Mouse (Mus musculus): ENCODE data around the gene Pigz.

The Pigz gene

DNA sequence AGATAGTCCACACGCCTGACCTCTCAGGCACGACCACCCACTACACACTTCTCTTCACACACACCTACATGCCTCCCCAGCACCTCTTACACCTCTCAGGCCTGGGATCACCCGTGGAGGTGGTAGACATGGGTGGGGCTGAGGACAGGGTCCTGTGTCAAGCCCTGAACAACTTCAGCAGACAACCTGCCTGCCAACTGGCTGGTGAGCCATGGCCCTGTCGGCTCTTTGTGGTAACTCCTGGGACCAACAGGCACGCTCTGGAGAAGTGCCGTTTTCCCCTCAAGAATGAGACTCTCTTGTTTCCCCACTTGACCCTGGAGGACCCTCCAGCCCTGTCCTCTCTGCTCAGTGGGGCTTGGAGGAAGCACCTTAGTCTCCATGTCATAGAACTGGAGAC, 11.7 kb downstream of the Pigz start:
- ChIA-PET POLR2A (interaction anchor here in 2 of 4 experiments (1.1 to 3.1 kb wide), 6 partner anchors 11 to 133 kb away, joined by 3 to 45 read pairs (median 12); partner anchors contain the start of genes Pigz (in 2 of the 2) and Senp5 (in 1 of the 2)), CTCF (interaction anchor here in 3 of 4 experiments (0.6 to 2.6 kb wide), 6 partner anchors 11 to 553 kb away, joined by 3 to 77 read pairs (median 10); partner anchors contain the start of genes Pigz (in 2 of the 3) and Meltf (in 1 of the 3))

DNA sequence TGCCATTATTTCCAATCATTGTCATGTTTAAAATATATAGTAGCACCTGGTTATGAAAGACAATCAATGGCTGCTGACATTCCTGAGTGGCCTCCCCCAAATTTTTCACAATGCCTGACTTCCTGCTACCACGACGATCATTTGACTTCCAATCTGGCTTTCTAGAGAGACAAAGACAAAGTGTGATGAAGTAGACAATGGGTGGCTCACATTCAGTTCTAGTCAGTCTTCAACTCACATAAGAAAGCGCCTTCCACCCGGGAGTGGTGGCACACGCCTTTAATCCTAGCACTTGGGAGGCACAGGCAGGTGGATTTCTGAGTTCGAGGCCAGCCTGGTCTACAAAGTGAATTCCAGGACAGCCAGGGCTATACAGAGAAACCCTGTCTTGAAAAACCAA, 12.3 kb downstream of the Pigz start:
- ChIA-PET CTCF (interaction anchor here in 1 of 4 experiments (1.2 kb wide), 1 partner anchor 14 kb away, joined by 3 read pairs; no protein-coding TSS in a partner anchor), POLR2A (interaction anchor here in 3 of 4 experiments (2.2 to 2.6 kb wide), 4 partner anchors 14 to 57 kb away, joined by 8 to 17 read pairs (median 11); partner anchors contain the start of gene Senp5 (in 3 of the 3))

DNA sequence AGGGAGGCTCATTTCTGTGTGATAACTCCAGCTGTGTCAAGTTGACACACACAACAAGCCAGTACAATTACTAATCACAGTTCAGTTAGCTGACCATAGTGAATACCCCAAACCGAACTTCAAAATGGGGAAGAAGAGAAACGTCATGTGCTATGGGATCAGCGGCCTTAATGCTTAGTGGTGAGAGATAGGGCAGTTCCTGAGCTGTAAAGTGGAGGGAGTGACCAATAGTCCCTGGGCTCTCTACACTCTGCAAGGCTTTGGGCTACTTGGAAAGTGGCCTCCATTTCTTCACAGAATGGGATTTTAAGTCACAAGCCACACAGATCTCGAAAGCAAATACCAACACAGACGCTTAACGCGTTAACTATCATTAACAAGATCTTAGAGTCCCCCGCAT, 13.7 kb downstream of the Pigz start:
- ChIA-PET CTCF (interaction anchor here in 1 of 4 experiments (1.3 kb wide), 1 partner anchor 34 kb away, joined by 3 read pairs; no protein-coding TSS in a partner anchor), POLR2A (interaction anchor here (0.6 to 2.6 kb wide), 24 partner anchors 11 to 153 kb away, joined by 3 to 17 read pairs (median 4); partner anchors contain the start of genes Senp5 (in 3 of the 4), Cep19 (in 1 of the 4), Pigx (in 1 of the 4) and Pigz (in 1 of the 4))

DNA sequence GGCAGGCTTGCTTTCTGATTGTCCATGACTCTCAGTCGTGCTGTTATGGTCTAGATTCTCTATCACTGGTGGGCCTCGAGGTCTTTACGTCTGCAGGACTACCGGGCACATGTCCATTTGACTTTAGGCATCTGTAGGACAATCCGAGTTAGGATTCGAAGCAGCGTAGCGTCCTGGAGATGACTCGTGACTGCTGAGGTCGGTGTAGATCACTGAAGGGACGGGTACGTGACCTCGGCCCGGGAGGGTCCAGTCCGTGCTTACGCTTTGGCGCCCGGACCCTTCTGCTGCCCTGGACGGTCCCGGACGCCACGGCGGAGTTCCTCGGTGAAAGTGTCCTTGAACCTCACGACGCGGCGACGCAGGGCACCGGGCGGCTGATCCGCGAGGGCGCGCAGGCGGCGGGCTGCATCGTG, 14.3 kb downstream of the Pigz start:
- ChIA-PET CTCF (interaction anchor here in 2 of 4 experiments (0.6 to 1.3 kb wide), 2 partner anchors 33 to 324 kb away, joined by 3 read pairs; partner anchors contain the start of gene Smco1 (in 1 of the 2)), POLR2A (interaction anchor here (0.6 to 2.6 kb wide), 24 partner anchors 12 to 152 kb away, joined by 3 to 17 read pairs (median 4); partner anchors contain the start of genes Senp5 (in 3 of the 4), Cep19 (in 1 of the 4), Pigx (in 1 of the 4) and Pigz (in 1 of the 4))

DNA sequence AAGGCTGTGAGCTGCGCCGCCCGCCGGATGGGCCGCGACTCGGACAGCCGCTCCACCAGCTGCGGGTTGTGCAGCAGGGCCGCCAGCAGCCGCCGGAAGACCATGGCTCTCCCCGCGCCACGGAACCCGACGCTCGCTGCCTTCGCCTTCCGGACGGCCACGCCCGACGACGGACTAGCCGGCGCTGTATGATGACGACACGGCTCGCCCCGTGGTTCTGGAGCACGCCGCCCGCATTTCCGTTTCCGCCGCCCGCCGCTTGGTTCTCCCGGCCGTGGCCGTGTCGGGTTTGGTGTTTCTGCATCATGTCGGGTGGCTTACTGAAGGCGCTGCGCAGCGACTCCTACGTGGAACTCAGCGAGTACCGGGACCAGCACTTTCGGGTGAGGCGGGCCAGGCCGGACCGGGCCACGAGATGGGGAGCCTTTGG, 14.7 kb downstream of the Pigz start, which contains the start of the genes 0610012G03Rik and Ncbp2:
Gene 0610012G03Rik, minus strand, starts transcription at position 150 of the 430 bp plus-strand sequence.
Gene Ncbp2, plus strand, starts transcription at position 169 of the 430 bp plus-strand sequence.
- CTCF ChIA-PET, result interaction anchor here in 2 of 4 experiments (0.6 to 1.3 kb wide), 2 partner anchors 33 to 323 kb away, joined by 3 read pairs; partner anchors contain the start of gene Smco1 (in 1 of the 2)
- POLR2A ChIA-PET, result interaction anchor here (0.8 to 2.6 kb wide), 13 partner anchors 11 to 123 kb away, joined by 3 to 17 read pairs (median 5); partner anchors contain the start of gene Senp5 (in 3 of the 4)

DNA sequence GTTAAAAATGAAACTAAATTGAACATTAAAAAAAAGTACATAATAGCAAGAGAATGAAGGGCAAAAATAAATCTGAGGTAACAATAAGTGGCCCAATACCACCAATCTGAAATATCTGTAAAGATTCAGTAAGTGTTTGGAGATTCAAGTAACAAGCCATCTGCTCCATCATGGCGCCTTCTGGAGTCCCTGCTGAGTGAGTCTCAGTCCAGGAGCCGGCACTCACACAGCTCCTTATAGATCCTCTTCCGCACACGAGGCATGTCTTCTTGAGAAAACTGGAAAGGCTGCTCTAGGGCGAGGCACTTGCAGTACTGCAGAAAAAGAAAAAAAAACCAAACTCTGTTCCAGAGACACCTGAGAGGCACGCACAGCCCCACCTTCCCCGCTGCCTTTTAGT, 29.6 kb downstream of the Pigz start:
- CTCF ChIA-PET, result interaction anchor here in 3 of 4 experiments (0.6 to 1.5 kb wide), 4 partner anchors 18 to 343 kb away, joined by 3 to 5 read pairs (median 4); no protein-coding TSS in a partner anchor
- POLR2A ChIA-PET, result interaction anchor here in 3 of 4 experiments (0.8 to 1.4 kb wide), 6 partner anchors 8 to 1630 kb away, joined by 3 to 4 read pairs (median 3); no protein-coding TSS in a partner anchor

DNA sequence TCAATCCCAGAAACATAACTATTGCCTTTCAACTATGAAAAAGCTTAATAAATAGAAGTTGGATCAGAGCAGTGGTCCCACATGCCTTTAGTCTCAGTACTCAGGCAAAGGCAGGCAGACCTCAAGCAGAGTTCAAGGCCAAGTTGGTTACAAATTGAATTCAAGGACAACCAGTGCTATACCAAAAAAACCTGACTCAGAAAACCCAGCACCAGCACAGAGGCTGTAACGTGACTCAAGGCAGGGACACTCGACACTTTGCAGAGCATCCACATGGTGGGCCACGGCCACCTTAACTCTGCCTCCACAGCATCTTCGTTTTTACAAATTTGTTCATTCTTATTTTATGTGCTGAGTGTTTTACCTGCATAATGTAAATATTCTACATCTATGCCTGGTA, 41.6 kb downstream of the Pigz start:
- POLR2A ChIA-PET, result interaction anchor here in 1 of 4 experiments (0.7 kb wide), 1 partner anchor 1942 kb away, joined by 4 read pairs; no protein-coding TSS in a partner anchor

DNA sequence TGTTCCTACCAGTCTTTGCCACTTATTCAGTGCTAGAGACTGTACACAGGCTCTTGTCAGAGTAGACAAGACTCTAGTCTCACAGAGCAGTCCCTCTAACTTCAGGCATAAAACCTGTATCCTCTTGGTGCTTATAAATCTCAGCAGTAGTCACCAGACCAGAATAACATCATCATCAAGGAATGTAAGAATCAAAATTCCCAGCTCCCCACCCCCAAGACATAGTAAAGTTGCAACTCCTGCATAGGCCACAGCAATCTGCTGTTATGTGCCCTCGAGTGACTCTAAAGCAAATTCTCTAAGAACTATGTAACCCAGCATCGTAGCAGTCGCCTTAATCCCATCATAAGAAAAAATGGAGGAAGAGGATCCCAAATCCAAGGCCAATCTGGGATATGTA, 45.9 kb downstream of the Pigz start:
- POLR2A ChIA-PET, result no interaction called here
- CTCF ChIA-PET, result no interaction called here

More for the DNA sequence above, 41.6 kb downstream of the Pigz start:
- CTCF ChIA-PET, result no interaction called here

DNA sequence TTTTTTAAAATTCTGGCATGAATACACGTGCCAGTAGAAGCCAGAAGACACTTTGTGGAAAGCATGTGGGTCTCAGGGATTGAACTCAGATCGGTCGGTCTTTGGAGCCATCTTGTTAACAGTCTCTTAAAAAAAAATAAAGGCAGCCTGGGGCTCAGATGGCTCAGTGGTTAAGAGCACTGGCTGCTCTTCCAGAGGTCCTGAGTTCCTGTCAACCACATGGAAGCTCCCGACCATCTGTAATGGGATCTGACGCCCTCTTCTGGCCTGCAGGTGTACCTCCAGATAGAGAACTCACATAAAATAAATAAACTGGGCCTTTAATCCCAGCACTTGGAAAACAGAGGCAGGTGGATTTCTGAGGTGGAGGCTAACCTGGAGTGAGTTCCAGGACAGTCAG, 47.3 kb downstream of the Pigz start:
- ChIA-PET POLR2A (interaction anchor here in 3 of 4 experiments (0.7 to 2.1 kb wide), 9 partner anchors 9 to 1203 kb away, joined by 3 to 18 read pairs (median 4); partner anchors contain the start of gene Senp5 (in 1 of the 3)), CTCF (interaction anchor here (0.5 to 1.6 kb wide), 41 partner anchors 8 to 1491 kb away, joined by 3 to 15 read pairs (median 4); partner anchors contain the start of genes Pigz (in 1 of the 4), Senp5 (in 1 of the 4) and Slc51a (in 1 of the 4))

DNA sequence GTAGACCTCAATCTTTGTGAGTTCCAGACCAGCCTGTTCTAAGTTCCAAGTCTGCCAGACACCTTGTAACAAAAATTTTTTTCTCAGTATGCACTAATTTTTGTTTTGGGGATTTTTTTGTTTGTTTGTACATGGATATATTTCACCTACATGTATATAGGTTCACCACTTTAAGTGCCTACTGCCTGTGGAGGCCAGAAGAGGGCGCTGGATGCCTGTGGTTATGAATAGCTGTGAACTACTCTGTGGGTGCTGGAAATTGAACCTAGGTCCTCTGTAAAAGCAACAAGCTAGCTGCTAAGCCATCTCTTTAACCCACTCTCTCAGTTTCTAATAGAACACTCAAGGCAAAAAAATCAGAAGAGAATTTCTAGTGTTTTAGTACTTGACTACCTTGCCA, 58.4 kb downstream of the Pigz start:
- CTCF ChIA-PET, result interaction anchor here (0.6 to 1.6 kb wide), 20 partner anchors 8 to 226 kb away, joined by 3 to 12 read pairs (median 3); partner anchors contain the start of gene Senp5 (in 2 of the 4)
- POLR2A ChIA-PET, result interaction anchor here (0.5 to 2.6 kb wide), 10 partner anchors 8 to 29 kb away, joined by 3 to 32 read pairs (median 4); partner anchors contain the start of gene Senp5 (in 4 of the 4)

DNA sequence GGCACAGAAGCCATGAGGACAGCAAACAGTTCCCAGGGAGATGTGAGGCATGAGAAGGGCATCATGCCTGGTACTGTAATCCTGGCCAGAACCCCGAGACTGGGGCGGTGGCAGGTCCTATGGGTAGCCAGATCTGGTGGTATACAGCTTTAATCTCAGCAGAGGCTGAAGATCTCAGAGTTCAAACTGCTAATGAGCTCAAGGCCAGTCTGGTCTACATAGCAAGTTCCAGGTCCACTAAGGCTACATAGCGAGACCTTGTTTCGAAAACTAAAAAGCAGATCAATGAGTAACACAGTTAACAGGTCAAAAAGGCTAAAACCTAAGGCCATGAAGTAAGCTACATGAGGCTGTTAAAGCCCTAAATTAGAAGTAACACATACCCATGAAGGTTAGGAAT, 59.5 kb downstream of the Pigz start:
- POLR2A ChIA-PET, result interaction anchor here in 3 of 4 experiments (0.5 to 2.6 kb wide), 7 partner anchors 9 to 30 kb away, joined by 3 to 32 read pairs (median 6); partner anchors contain the start of gene Senp5 (in 3 of the 3)
- CTCF ChIA-PET, result interaction anchor here in 2 of 4 experiments (0.5 to 1.6 kb wide), 3 partner anchors 9 to 50 kb away, joined by 3 to 9 read pairs (median 4); partner anchors contain the start of gene Senp5 (in 1 of the 2)

DNA sequence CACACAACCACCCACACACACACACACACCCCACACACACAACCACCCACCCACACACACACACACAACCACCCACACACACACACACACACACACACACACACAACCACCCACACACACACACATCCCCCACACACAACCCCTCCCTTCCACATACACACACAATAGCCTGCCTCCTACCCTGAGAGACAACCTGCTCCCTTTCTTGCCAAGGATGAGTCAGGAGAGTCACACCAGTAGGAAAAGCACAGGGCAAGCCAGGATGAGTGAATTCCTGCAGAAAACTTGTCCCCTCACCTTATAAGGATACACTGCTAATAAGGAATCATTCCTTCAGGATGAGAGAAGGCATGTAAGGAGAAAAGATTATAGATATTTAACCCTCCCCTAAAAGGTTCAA, 60.3 kb downstream of the Pigz start:
- ChIA-PET CTCF (no interaction called here), POLR2A (interaction anchor here in 1 of 4 experiments (1.8 kb wide), 1 partner anchor 10 kb away, joined by 6 read pairs; no protein-coding TSS in a partner anchor)
